Mouse (Mus musculus): ENCODE measurements around the gene Pde1a.

GRCm38 (mm10) chr2:79901841-79902510 lies 227.3 kb downstream of the Pde1a start:
- no peak for TF ChIP-seq CTCF (IDR thresholded peaks at IDR 0.05; ENCODE audit: extremely low read depth, insufficient read length, insufficient replicate concordance, low read depth, low read length)
- TF ChIP-seq POLR2A (IDR thresholded peaks at IDR 0.05; ENCODE audit: low read depth, low read length) = no peak
